1 mouse cellular context compared by ENCODE assay signal in genomic region chr2:30237199-30237880, GRCm38 (mm10).
TF ChIP-seq lines count a peak whose summit lies in the region.

TSS of gene Lrrc8a (plus strand) at chr2:30237715.

TF ChIP-seq in CH12.LX, 34 proteins besides CTCF, POLR2A, EP300 and RAD21 (continued from another document):
- TF ChIP-seq SMC3 (IDR thresholded peaks at IDR 0.05; ENCODE audit: low read depth, low read length), result peak; percentile 44
- TF ChIP-seq MYC (IDR thresholded peaks at IDR 0.05; ENCODE audit: low read depth, low read length), result peak; percentile 96
- no peak for TF ChIP-seq E2F4 (IDR thresholded peaks at IDR 0.05; ENCODE audit: insufficient replicate concordance, low read depth, low read length)
- peak; percentile 93 for TF ChIP-seq MXI1 (IDR thresholded peaks at IDR 0.05; ENCODE audit: low read depth, low read length)
- 0 out of 2 replicates have a peak, but pooled peaks have one; percentile 79 for TF ChIP-seq UBTF (IDR thresholded peaks at IDR 0.05; ENCODE audit: low read depth, low read length)
- no peak for TF ChIP-seq MAFK (IDR thresholded peaks at IDR 0.05; ENCODE audit: insufficient replicate concordance, low read length)
- peak; percentile 97 for TF ChIP-seq MAX (IDR thresholded peaks at IDR 0.05; ENCODE audit: low read length)
- TF ChIP-seq ZMIZ1 (IDR thresholded peaks at IDR 0.05; ENCODE audit: low read depth, low read length), result peak; percentile 45; the same call in 1 of the 2 replicates
- TF ChIP-seq CHD1 (IDR thresholded peaks at IDR 0.05; ENCODE audit: low read depth, low read length), result no peak; the same call in 1 of the 2 replicates
- peak; percentile 35; the same call in 1 of the 2 replicates for TF ChIP-seq JUND (conservative IDR thresholded peaks at IDR 0.05; ENCODE audit: low read depth, low read length)
- TF ChIP-seq TCF12 (IDR thresholded peaks at IDR 0.05; ENCODE audit: low read depth, low read length), result peak; percentile 62
- TF ChIP-seq ZKSCAN1 (IDR thresholded peaks at IDR 0.05; ENCODE audit: borderline replicate concordance, low read depth, low read length), result no peak
- TF ChIP-seq MAZ (IDR thresholded peaks at IDR 0.05; ENCODE audit: low read depth, low read length), result peak; percentile 71
- TF ChIP-seq POLR2AphosphoS2 (IDR thresholded peaks at IDR 0.05; ENCODE audit: low read depth, low read length), result no peak; the same call in 1 of the 2 replicates
- peak; percentile 21; the same call in 1 of the 2 replicates for TF ChIP-seq GABPA (IDR thresholded peaks at IDR 0.05; ENCODE audit: insufficient replicate concordance, low read depth, low read length)
- TF ChIP-seq ETS1 (conservative IDR thresholded peaks at IDR 0.05; ENCODE audit: low read depth, low read length), result peak; percentile 48
- peak; percentile 81 for TF ChIP-seq USF2 (conservative IDR thresholded peaks at IDR 0.05; ENCODE audit: low read depth, low read length)
- TF ChIP-seq ZNF384 (IDR thresholded peaks at IDR 0.05; ENCODE audit: low read depth, low read length), result no peak
- peak; percentile 97 for TF ChIP-seq HCFC1 (IDR thresholded peaks at IDR 0.05; ENCODE audit: low read depth, low read length)
- TF ChIP-seq USF1 (IDR thresholded peaks at IDR 0.05; ENCODE audit: low read depth, low read length), result peak; percentile 90
- TF ChIP-seq SIN3A (IDR thresholded peaks at IDR 0.05; ENCODE audit: low read length), result peak; percentile 99
- TF ChIP-seq KAT2A (IDR thresholded peaks at IDR 0.05; ENCODE audit: insufficient replicate concordance, low read length), result peak; percentile 88; the same call in 1 of the 2 replicates
